ENCODE assay signal across 8 mouse cellular contexts in genomic region chr6:29272312-29273072, GRCm38 (mm10). TPM values are rescaled to one million over a fixed set of nuclear protein-coding genes. Genes with fewer than 3 reads are reported as not detected.
DNase-seq lines count a peak whose midpoint lies in the region; ATAC-seq and TF ChIP-seq lines count a peak whose summit lies in the region.

TSS of gene Hilpda (plus strand) at chr6:29272488.

- no peak for TF ChIP-seq CTCF in G1E (IDR thresholded peaks at IDR 0.05; ENCODE audit: low read depth, low read length)
- 0 out of 2 replicates have a peak, but pooled peaks have one; percentile 2 for TF ChIP-seq CTCF in forebrain, postnatal 0 days (IDR thresholded peaks at IDR 0.05; ENCODE audit: low read depth)

- peak within 1 kb of the TSS; percentile 82 for H3K4me3 ChIP-seq in G1E (ENCODE audit: low read depth, low read length)
- H3K4me3 ChIP-seq in forebrain, postnatal 0 days (ENCODE audit: low read depth, low read length): peak within 1 kb of the TSS; percentile 63
- H3K4me3 ChIP-seq in lung, embryonic 15.5 days: peak within 1 kb of the TSS; percentile 79

- 1% methylated on average over 46 of the region's 46 CpGs for WGBS in forebrain, postnatal 0 days
- under 1% methylated on average over 46 of the region's 46 CpGs for WGBS in lung, embryonic 15.5 days

- H3K27ac ChIP-seq in forebrain, postnatal 0 days (ENCODE audit: low read depth, low read length): peak within 1 kb of the TSS; percentile 16; the same call in 1 of the 2 replicates
- H3K27ac ChIP-seq in lung, embryonic 15.5 days: peak within 1 kb of the TSS; percentile 90

- no peaks in the 10 kb centered on the region for H3K9me3 ChIP-seq in G1E (replicated peaks)
- H3K9me3 ChIP-seq in forebrain, postnatal 0 days (ENCODE audit: low read length): no peaks in the 10 kb centered on the region
- no peaks in the 10 kb centered on the region for H3K9me3 ChIP-seq in lung, embryonic 15.5 days

- peak within 1 kb of the TSS; percentile 70 for H3K4me2 ChIP-seq in forebrain, postnatal 0 days (ENCODE audit: low read depth)
- peak within 1 kb of the TSS; percentile 82 for H3K4me2 ChIP-seq in lung, embryonic 15.5 days

- H3K27me3 ChIP-seq in G1E (ENCODE audit: insufficient read depth, low read length): 0 out of 2 replicates have a peak, but pooled peaks cover 6% of the 10 kb centered on the region
- H3K27me3 ChIP-seq in forebrain, postnatal 0 days (ENCODE audit: insufficient read depth, low read length): no peaks in the 10 kb centered on the region
- no peaks in the 10 kb centered on the region for H3K27me3 ChIP-seq in lung, embryonic 15.5 days

- ATAC-seq in G1E (ENCODE audit: extremely low read depth, insufficient number of reproducible peaks, low FRiP score, poor library complexity, severe bottlenecking): peak; percentile 89
- peak; percentile 98 for ATAC-seq in forebrain, postnatal 0 days
- ATAC-seq in lung, embryonic 15.5 days (ENCODE audit: borderline replicate concordance, extremely low read depth, low FRiP score, low TSS enrichment): peak; percentile 96

- peak within 1 kb of the TSS; percentile 65 for H3K9ac ChIP-seq in forebrain, postnatal 0 days
- peak within 1 kb of the TSS; percentile 78 for H3K9ac ChIP-seq in lung, embryonic 15.5 days

- DNase-seq in G1E (ENCODE audit: low spot score): peak; percentile 98
- DNase-seq in cerebellum, adult 18-20 months: peak; percentile 90 to 91
- peak; percentile 95 for DNase-seq in forebrain, postnatal 0 days
- peak; percentile 93 for DNase-seq in heart, postnatal 4 days
- DNase-seq in layer of hippocampus, adult 8-10 months (ENCODE audit: low spot score in 2 of 2): peak; percentile 82 to 88
- DNase-seq in ovary, adult 18-20 months (ENCODE audit: low spot score): peak; percentile 88
- DNase-seq in thymus, postnatal 0 days (ENCODE audit: low spot score): peak; percentile 96

- peaks cover 25% of the 10 kb centered on the region for H3K4me1 ChIP-seq in G1E (ENCODE audit: insufficient read depth, low read depth, low read length)
- H3K4me1 ChIP-seq in forebrain, postnatal 0 days (ENCODE audit: insufficient read depth): peaks cover 4% of the 10 kb centered on the region; the same call in 1 of the 2 replicates
- H3K4me1 ChIP-seq in lung, embryonic 15.5 days: peaks cover 25% of the 10 kb centered on the region

- peaks cover 38% of the 10 kb centered on the region for H3K36me3 ChIP-seq in G1E (replicated peaks)
- H3K36me3 ChIP-seq in forebrain, postnatal 0 days (ENCODE audit: insufficient read depth): peaks cover 7% of the 10 kb centered on the region; the same call in 1 of the 2 replicates
- peaks cover 5% of the 10 kb centered on the region for H3K36me3 ChIP-seq in lung, embryonic 15.5 days

RNA-seq across cellular contexts. Expression of gene Hilpda, which starts in this region (rescaled TPM):
- total RNA-seq in G1E (2014; fragmentation: Nextera tagmentation) (7.8 and 16.3 TPM in 2 replicates), G1E (2017) (31.1 and 34.4 TPM in 2 replicates)
- 36.0 and 43.0 TPM in 2 replicates for polyA plus RNA-seq in G1E (2012)
- total RNA-seq in forebrain, postnatal 0 days (2014; rRNA removed): 16.8 and 26.4 TPM in 2 replicates
- 37.4 and 41.2 TPM in 2 replicates for polyA plus RNA-seq in forebrain, postnatal 0 days (2015; fragmentation: Nextera tagmentation; extraction: Ambion mirVana)
- 1 to 10 TPM; 9.0 to 9.6 TPM for total RNA-seq in heart, postnatal 4 days (2021)
- total RNA-seq in layer of hippocampus, adult 8-10 months (2022): 1 to 10 TPM; 4.9 to 9.0 (median 6.6) TPM
- polyA plus RNA-seq in lung, embryonic 15.5 days (2015; fragmentation: Nextera tagmentation; extraction: Ambion mirVana): 45.6 and 46.2 TPM in 2 replicates
- polyA plus RNA-seq in thymus, postnatal 0 days (2015; fragmentation: Nextera tagmentation; extraction: Ambion mirVana): 55.2 and 59.9 TPM in 2 replicates

Comparison
In these comparisons a context has a peak if more than half of its experiments do, and no peak if none do; other contexts are left out.
1. Peak in every context shown above with its lines: DNase-seq, ATAC-seq, H3K4me3 ChIP-seq and H3K27ac ChIP-seq.